19 mouse cellular contexts compared by ENCODE assay signal in genomic region chr13:24717677-24718076, GRCm38 (mm10). TPM values are rescaled to one million over a fixed set of nuclear protein-coding genes. Genes with fewer than 3 reads are reported as not detected.
"Had no signal": no experiment of that assay in that cellular context is flagged by ENCODE, and none has a peak within 500 bp of the region (broad histone marks: within the 10 kb centered on the region; RNA-seq: fewer than 3 reads in every experiment).

No protein-coding gene starts in this region.

- DNase-seq: kidney, adult 18-20 months; lung, postnatal 14 days; right cerebral cortex, postnatal 14 days; thymus, postnatal 36 days had no signal

- H3K27me3 ChIP-seq: liver, embryonic 15.5 days; lung, embryonic 15.5 days; megakaryocyte, embryonic 14.5 days had no signal

- H3K4me2 ChIP-seq: liver, embryonic 11.5 days; liver, embryonic 15.5 days; lung, embryonic 15.5 days; midbrain, embryonic 12.5 days had no signal

- H3K9me3 ChIP-seq: limb, embryonic 10.5 days; liver, embryonic 15.5 days; lung, embryonic 15.5 days had no signal

- H3K27ac ChIP-seq: hindbrain, postnatal 0 days; left cerebral cortex, adult 2 months; limb, embryonic 10.5 days; liver, embryonic 15.5 days; lung, embryonic 15.5 days; macrophage; midbrain, embryonic 12.5 days had no signal

- ATAC-seq: hindbrain, postnatal 0 days; midbrain, embryonic 16.5 days had no signal

- H3K4me3 ChIP-seq: left cerebral cortex, adult 2 months; limb, embryonic 10.5 days; liver, embryonic 15.5 days; lung, embryonic 15.5 days; megakaryocyte, embryonic 14.5 days; midbrain, embryonic 12.5 days had no signal

- H3K9ac ChIP-seq: liver, embryonic 15.5 days; lung, embryonic 15.5 days; midbrain, embryonic 12.5 days had no signal

- H3K36me3 ChIP-seq: limb, embryonic 10.5 days; lung, embryonic 15.5 days had no signal

RNA-seq across cellular contexts. Expression of gene Armh2, which starts 23.4 kb away (rescaled TPM):
- polyA plus RNA-seq: hindbrain, postnatal 0 days; large intestine, adult 2 months; limb, embryonic 10.5 days; limb, embryonic 14.5 days; liver, embryonic 11.5 days; liver, embryonic 15.5 days; lung, embryonic 15.5 days; macrophage; midbrain, embryonic 12.5 days; midbrain, embryonic 16.5 days; neural tube, embryonic 14.5 days; stomach, embryonic 16.5 days; thymus, postnatal 0 days had no signal
